Mouse (Mus musculus): ENCODE results near the gene 1700015G11Rik.

GRCm38 (mm10) chr7:52056274-52056673 is 40.7 kb upstream of the 1700015G11Rik start:
- TF ChIP-seq CTCF (IDR thresholded peaks at IDR 0.05; ENCODE audit: insufficient read depth, low read depth, low read length) (no peak), POLR2A (IDR thresholded peaks at IDR 0.05; ENCODE audit: insufficient read depth, low read depth, low read length) (no peak)

Measured in olfactory bulb, adult 2 months (tissue).